Mouse (Mus musculus) lung, adult 2 months (tissue): ENCODE results near the gene Hist1h2ad.

Experiments used
- CTCF ChIP-seq: fragments of 200-500 bp; IDR thresholded peaks from 2 replicates; pipeline ENCODE4 v1.5.1; 2011; ENCODE audit warnings: mild to moderate bottlenecking, low read length, control low read depth; ENCODE audit not compliant: insufficient read depth
- POLR2A ChIP-seq: fragments of 200-500 bp; IDR thresholded peaks from 2 replicates; pipeline ENCODE4 v1.6.1; 2011; ENCODE audit warnings: low read depth, mild to moderate bottlenecking, control low read depth, low read length, borderline replicate concordance; ENCODE audit errors: extremely low read depth

DNA sequence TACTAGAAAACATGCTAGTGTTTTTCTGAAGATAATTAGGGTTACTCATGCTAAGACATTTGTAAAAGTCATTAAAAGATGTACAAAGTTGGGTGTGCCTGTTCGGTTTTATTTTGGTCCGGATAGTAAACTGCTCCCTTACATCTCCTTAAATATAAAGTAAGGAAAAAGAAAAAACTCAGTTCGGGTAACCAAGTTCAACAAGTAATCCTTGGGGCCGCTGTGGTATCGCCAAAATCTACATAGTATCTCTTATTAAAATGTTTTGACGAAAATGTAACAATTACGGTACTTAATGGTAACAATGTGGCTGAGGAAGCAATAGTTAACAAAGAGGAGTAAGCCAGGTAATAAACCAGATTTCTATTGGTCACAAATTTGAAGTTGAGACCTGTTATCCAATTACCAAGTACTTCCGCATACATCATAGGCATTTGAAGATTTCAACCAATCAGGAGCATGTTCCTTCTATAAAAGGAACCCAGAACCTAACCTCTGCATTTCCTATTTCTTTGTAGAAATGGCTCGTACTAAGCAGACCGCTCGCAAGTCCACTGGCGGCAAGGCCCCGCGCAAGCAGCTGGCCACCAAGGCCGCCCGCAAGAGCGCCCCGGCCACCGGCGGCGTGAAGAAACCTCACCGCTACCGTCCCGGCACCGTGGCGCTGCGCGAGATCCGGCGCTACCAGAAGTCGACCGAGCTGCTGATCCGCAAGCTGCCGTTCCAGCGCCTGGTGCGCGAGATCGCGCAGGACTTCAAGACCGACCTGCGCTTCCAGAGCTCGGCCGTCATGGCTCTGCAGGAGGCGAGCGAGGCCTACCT, 30.0 kb upstream of the Hist1h2ad start, which contains the start of gene Hist1h3f:
- TF ChIP-seq POLR2A, result peak; percentile 84
- no peak for TF ChIP-seq CTCF
